Mouse (Mus musculus): ENCODE measurements around the gene Trpd52l3. TPM values are rescaled to one million over a fixed set of nuclear protein-coding genes. Genes with fewer than 3 reads are reported as not detected.

Gene Trpd52l3
- total RNA-seq (2012; rRNA removed), result not detected in 2 replicates
- not detected in 2 replicates for total RNA-seq (2014; rRNA removed)
- polyA plus RNA-seq (2012; ENCODE audit: insufficient read length, low read depth), result not detected in 2 replicates

DNA sequence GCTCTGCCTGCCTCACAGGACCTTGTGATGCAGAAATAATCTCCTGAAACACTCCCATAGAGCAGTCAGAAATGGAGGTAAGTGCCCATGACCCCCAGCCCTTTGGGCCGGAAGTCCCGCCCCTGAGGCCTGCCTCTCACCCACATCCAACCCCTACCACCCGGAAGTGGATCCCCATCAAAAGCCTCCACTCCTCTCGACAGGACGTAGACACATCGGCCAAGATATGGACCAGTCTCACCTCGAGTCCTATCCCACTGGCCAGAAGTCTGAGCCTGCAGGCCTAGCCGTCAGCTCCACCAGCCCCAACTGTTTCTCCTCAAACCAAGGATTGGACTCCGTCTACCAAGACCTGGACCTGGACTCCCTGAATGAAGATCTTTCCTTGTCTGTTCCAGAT, at the start of gene Trpd52l3:
Gene Trpd52l3 (plus strand): TSS at position 170 of the 400 bp plus-strand sequence.
- H3K27me3 ChIP-seq (replicated peaks), result no peaks in the 10 kb centered on the region
- peaks cover 0 to 16% of the 10 kb centered on the region in 2 experiments; a peak in 2 of 4 replicates for H3K4me1 ChIP-seq (ENCODE audit: control insufficient read depth in 1 of 2, insufficient read depth in 2 of 2)
- no peak within 1 kb of the TSS for H3K9ac ChIP-seq (ENCODE audit: insufficient read depth, low read depth)
- no peaks in the 10 kb centered on the region for H3K36me3 ChIP-seq (replicated peaks in 1 of 2; ENCODE audit: control insufficient read depth in 1 of 2, insufficient read depth in 1 of 2, low read length in 1 of 2)
- H3K9me3 ChIP-seq (replicated peaks; ENCODE audit: low read length), result no peaks in the 10 kb centered on the region
- no peaks in the 10 kb centered on the region for H3K79me2 ChIP-seq (replicated peaks; ENCODE audit: control insufficient read depth, extremely low read depth, insufficient read depth, poor library complexity, severe bottlenecking)
- in situ Hi-C loops (cut with MboI; ENCODE audit: low pct_ligation_motif_present, low pct_unique_long_range_greater_than_20kb, low sequenced_read_pairs) (no loop called here), dilution Hi-C loops (cut with MboI; ENCODE audit: extremely low pct_ligation_motif_present, extremely low pct_unique_long_range_greater_than_20kb, low sequenced_read_pairs) (no loop called here)
- no peak for DNase-seq (ENCODE audit: extremely low read depth)
- no peak for TF ChIP-seq JUND (conservative IDR thresholded peaks at IDR 0.05; ENCODE audit: low read depth, low read length)
- H3K27ac ChIP-seq (ENCODE audit: insufficient read depth, low read depth), result no peak within 1 kb of the TSS
- no peak within 1 kb of the TSS for H3K4me3 ChIP-seq (replicated peaks in 1 of 3; ENCODE audit: low read depth in 2 of 3, low read length in 2 of 3, poor library complexity in 1 of 3)
- H3K4me2 ChIP-seq (ENCODE audit: insufficient read depth, low read depth, poor library complexity, severe bottlenecking), result no peak within 1 kb of the TSS

GRCm38 (mm10) chr19:29953833-29954232, 49.8 kb upstream of the Trpd52l3 start:
- TF ChIP-seq JUND (conservative IDR thresholded peaks at IDR 0.05; ENCODE audit: low read depth, low read length) (no peak), USF1 (IDR thresholded peaks at IDR 0.05; ENCODE audit: low read depth, low read length) (no peak), MXI1 (IDR thresholded peaks at IDR 0.05; ENCODE audit: low read depth, low read length) (no peak), TBP (conservative IDR thresholded peaks at IDR 0.05; ENCODE audit: low read depth, low read length) (no peak), MEF2A (IDR thresholded peaks at IDR 0.05; ENCODE audit: borderline replicate concordance, low read depth, low read length) (no peak), RCOR1 (conservative IDR thresholded peaks at IDR 0.05; ENCODE audit: low read depth, low read length) (no peak), GABPA (IDR thresholded peaks at IDR 0.05; ENCODE audit: insufficient replicate concordance, low read depth, low read length) (no peak), E2F4 (IDR thresholded peaks at IDR 0.05; ENCODE audit: insufficient replicate concordance, low read depth, low read length) (no peak), POLR2A (IDR thresholded peaks at IDR 0.05; ENCODE audit: low read depth, low read length) (no peak), POLR2AphosphoS2 (IDR thresholded peaks at IDR 0.05; ENCODE audit: low read depth, low read length) (no peak), BHLHE40 (IDR thresholded peaks at IDR 0.05; ENCODE audit: low read depth, low read length) (no peak), JUN (IDR thresholded peaks at IDR 0.05; ENCODE audit: insufficient read depth, low read depth, low read length) (no peak), ZKSCAN1 (IDR thresholded peaks at IDR 0.05; ENCODE audit: borderline replicate concordance, low read depth, low read length) (no peak), NELFE (IDR thresholded peaks at IDR 0.05; ENCODE audit: low read depth, low read length) (no peak), RAD21 (IDR thresholded peaks at IDR 0.05; ENCODE audit: low read depth, low read length) (no peak), TCF12 (IDR thresholded peaks at IDR 0.05; ENCODE audit: low read depth, low read length) (no peak), SIN3A (IDR thresholded peaks at IDR 0.05; ENCODE audit: low read length) (no peak), CTCF (conservative IDR thresholded peaks at IDR 0.05 in 1 of 2, IDR thresholded peaks at IDR 0.05 in 1 of 2; ENCODE audit: low read depth in 2 of 2, low read length in 2 of 2) (no peak), CHD1 (IDR thresholded peaks at IDR 0.05; ENCODE audit: low read depth, low read length) (no peak)
- H3K36me3 ChIP-seq (replicated peaks in 1 of 2; ENCODE audit: control insufficient read depth in 1 of 2, insufficient read depth in 1 of 2, low read length in 1 of 2), result no peaks in the 10 kb centered on the region
- DNase-seq (ENCODE audit: extremely low read depth), result no peak
- H3K9ac ChIP-seq (ENCODE audit: insufficient read depth, low read depth), result no peak overlapping the region
- dilution Hi-C loops (cut with MboI; ENCODE audit: extremely low pct_ligation_motif_present, extremely low pct_unique_long_range_greater_than_20kb, low sequenced_read_pairs), result no loop called here
- H3K4me2 ChIP-seq (ENCODE audit: insufficient read depth, low read depth, poor library complexity, severe bottlenecking), result no peak overlapping the region
- no peak overlapping the region for H3K4me3 ChIP-seq (replicated peaks in 1 of 3; ENCODE audit: low read depth in 2 of 3, low read length in 2 of 3, poor library complexity in 1 of 3)
- H3K27me3 ChIP-seq (replicated peaks), result no peaks in the 10 kb centered on the region
- in situ Hi-C loops (cut with MboI; ENCODE audit: low pct_ligation_motif_present, low pct_unique_long_range_greater_than_20kb, low sequenced_read_pairs), result no loop called here
- no peaks in the 10 kb centered on the region for H3K79me2 ChIP-seq (replicated peaks; ENCODE audit: control insufficient read depth, extremely low read depth, insufficient read depth, poor library complexity, severe bottlenecking)
- H3K4me1 ChIP-seq (ENCODE audit: control insufficient read depth in 1 of 2, insufficient read depth in 2 of 2), result peaks cover 3 to 16% of the 10 kb centered on the region in 2 experiments; a peak in 2 of 4 replicates
- no peak overlapping the region for H3K27ac ChIP-seq (ENCODE audit: insufficient read depth, low read depth)
- H3K9me3 ChIP-seq (replicated peaks; ENCODE audit: low read length), result no peaks in the 10 kb centered on the region
